Mouse (Mus musculus) hindbrain, embryonic 15.5 days (tissue): Measurements from ENCODE around the gene Uncx. TPM values are rescaled to one million over a fixed set of nuclear protein-coding genes. Genes with fewer than 3 reads are reported as not detected.
A peak's percentile ranks its signal among the peaks of the same experiment; 100 is the strongest.

Experiments used
- ATAC-seq: fragments of 200-750 bp; cut with Nextera tagmentation; 2 replicates; pipeline ENCODE4 v1.8.0; 2017; ENCODE audit warnings: low read depth, moderate number of reproducible peaks, moderate TSS enrichment; ENCODE audit not compliant: low FRiP score
- H3K27ac ChIP-seq: fragments of 300-500 bp; sonication (generic); replicated peaks from 2 replicates; pipeline ENCODE4 v1.5.1; 2015; ENCODE audit warnings: mild to moderate bottlenecking, inconsistent platforms
- H3K27me3 ChIP-seq: fragments of 300-500 bp; sonication (generic); 2 replicates; pipeline ENCODE4 v1.6.1; 2015; ENCODE audit warnings: control low read depth, inconsistent platforms
- H3K36me3 ChIP-seq: fragments of 300-500 bp; sonication (generic); 2 replicates; pipeline ENCODE4 v1.6.1; 2015; ENCODE audit warnings: control low read depth, inconsistent platforms
- H3K4me1 ChIP-seq: fragments of 300-500 bp; sonication (generic); replicated peaks from 2 replicates; pipeline ENCODE4 v1.6.1; 2015; ENCODE audit warnings: control low read depth, inconsistent platforms
- H3K4me2 ChIP-seq: fragments of 300-500 bp; sonication (generic); 2 replicates; pipeline ENCODE4 v1.6.1; 2015; ENCODE audit warnings: moderate library complexity, mild to moderate bottlenecking, inconsistent platforms
- H3K4me3 ChIP-seq: fragments of 300-500 bp; sonication (generic); 2 replicates; pipeline ENCODE4 v1.5.1; 2015; ENCODE audit warnings: mild to moderate bottlenecking, inconsistent platforms
- H3K9ac ChIP-seq: fragments of 300-500 bp; sonication (generic); 2 replicates; pipeline ENCODE4 v1.6.1; 2015; ENCODE audit warnings: inconsistent platforms
- H3K9me3 ChIP-seq: fragments of 300-500 bp; sonication (generic); 2 replicates; pipeline ENCODE4 v1.6.1; 2016; ENCODE audit warnings: control low read depth, inconsistent platforms
- WGBS: fragments of 180-500 bp; shearing (Covaris S2); methylation state at CpG from one replicate; pipeline ENCODE4 v1.1.7; 2015; 5-methylcytosine and 5-hydroxymethylcytosine counted together
- polyA plus RNA-seq: library from polyadenylated mRNA; unstranded; fragments of >200 nt; fragmentation: Nextera tagmentation; extraction: Ambion mirVana; gene quantifications from 2 replicates; pipeline ENCODE4 v1.2.1, GENCODE M21; 2015

Gene Uncx
- polyA plus RNA-seq, 1 experiment from 2014 or later, result 47.3 TPM

- H3K27me3 ChIP-seq, result peaks cover 34% of the 10 kb centered on the region
- no peak overlapping the region for H3K4me3 ChIP-seq
- 78% methylated on average over 10 of the region's 10 CpGs for WGBS
- H3K4me1 ChIP-seq, result no peaks in the 10 kb centered on the region
- H3K36me3 ChIP-seq, result no peaks in the 10 kb centered on the region
- ATAC-seq, result no peak
- H3K9ac ChIP-seq, result no peak overlapping the region
- H3K27ac ChIP-seq, result no peak overlapping the region
- H3K9me3 ChIP-seq, result no peaks in the 10 kb centered on the region
- H3K4me2 ChIP-seq, result no peak overlapping the region
Observed at GRCm38 (mm10) chr5:139521987-139522386, 21.3 kb upstream of the Uncx start.

GRCm38 (mm10) chr5:139528851-139529250 is 14.4 kb upstream of the Uncx start:
- ATAC-seq, result no peak
- Histone ChIP-seq H3K4me2 (no peak overlapping the region), H3K27ac (no peak overlapping the region), H3K27me3 (peaks cover 73% of the 10 kb centered on the region), H3K4me1 (no peaks in the 10 kb centered on the region), H3K9me3 (no peaks in the 10 kb centered on the region), H3K36me3 (no peaks in the 10 kb centered on the region), H3K4me3 (no peak overlapping the region), H3K9ac (no peak overlapping the region)
- WGBS, result 67% methylated on average over 7 of the region's 7 CpGs

- peak; percentile 43; the same call in 1 of the 2 replicates for ATAC-seq
- under 1% methylated on average over 34 of the region's 34 CpGs for WGBS
- no peaks in the 10 kb centered on the region for H3K9me3 ChIP-seq
- no peaks in the 10 kb centered on the region for H3K36me3 ChIP-seq
- no peak overlapping the region for H3K4me3 ChIP-seq
- H3K4me1 ChIP-seq, result peaks cover 31% of the 10 kb centered on the region
- H3K9ac ChIP-seq, result no peak overlapping the region
- peak overlapping the region; percentile 77 for H3K27ac ChIP-seq
- H3K27me3 ChIP-seq, result peaks cover 58% of the 10 kb centered on the region
- peak overlapping the region; percentile 15; the same call in 1 of the 2 replicates for H3K4me2 ChIP-seq
Observed at GRCm38 (mm10) chr5:139535386-139535919, 7.8 kb upstream of the Uncx start.

DNA sequence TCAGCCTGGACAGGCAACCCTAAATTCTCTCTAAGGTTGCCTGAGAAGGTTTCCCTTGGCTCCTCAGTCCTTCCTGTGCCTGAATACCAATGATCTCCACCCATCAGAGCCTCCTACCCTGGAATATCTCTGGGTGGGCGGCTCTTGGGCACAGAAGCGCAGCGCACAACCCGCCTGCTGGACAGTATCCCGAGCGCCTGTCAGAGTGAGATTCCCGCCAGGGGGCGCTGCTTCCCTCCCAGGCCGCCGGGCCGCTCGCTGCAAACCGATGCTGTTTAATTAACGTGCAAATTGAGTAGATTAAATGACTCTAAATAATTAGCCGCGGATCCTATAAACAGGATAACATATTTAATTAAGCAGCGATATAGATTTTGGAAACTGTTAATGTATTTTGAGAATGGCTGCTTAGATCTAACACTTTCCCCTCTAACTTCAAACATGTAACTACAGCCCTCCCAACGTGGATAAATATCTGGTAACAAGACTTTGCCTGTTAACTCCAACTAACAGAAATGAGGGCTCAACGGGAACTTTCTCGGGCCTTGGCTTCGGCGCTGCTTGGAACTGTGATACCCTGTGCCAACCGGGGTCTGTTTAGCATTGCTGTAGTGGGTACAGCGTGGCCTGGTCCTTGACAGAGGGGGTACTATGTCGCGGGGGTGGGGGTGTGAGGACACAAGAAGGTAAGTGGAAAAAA is 6.9 kb upstream of the Uncx start:
- Histone ChIP-seq H3K9me3 (no peaks in the 10 kb centered on the region), H3K9ac (no peak overlapping the region), H3K36me3 (no peaks in the 10 kb centered on the region), H3K4me1 (peaks cover 39% of the 10 kb centered on the region), H3K4me2 (peak overlapping the region; percentile 15; the same call in 1 of the 2 replicates), H3K27me3 (peaks cover 54% of the 10 kb centered on the region), H3K27ac (peak overlapping the region; percentile 77), H3K4me3 (no peak overlapping the region)
- no peak; the same call in 1 of the 2 replicates for ATAC-seq
- WGBS, result 2% methylated on average over 26 of the region's 26 CpGs

DNA sequence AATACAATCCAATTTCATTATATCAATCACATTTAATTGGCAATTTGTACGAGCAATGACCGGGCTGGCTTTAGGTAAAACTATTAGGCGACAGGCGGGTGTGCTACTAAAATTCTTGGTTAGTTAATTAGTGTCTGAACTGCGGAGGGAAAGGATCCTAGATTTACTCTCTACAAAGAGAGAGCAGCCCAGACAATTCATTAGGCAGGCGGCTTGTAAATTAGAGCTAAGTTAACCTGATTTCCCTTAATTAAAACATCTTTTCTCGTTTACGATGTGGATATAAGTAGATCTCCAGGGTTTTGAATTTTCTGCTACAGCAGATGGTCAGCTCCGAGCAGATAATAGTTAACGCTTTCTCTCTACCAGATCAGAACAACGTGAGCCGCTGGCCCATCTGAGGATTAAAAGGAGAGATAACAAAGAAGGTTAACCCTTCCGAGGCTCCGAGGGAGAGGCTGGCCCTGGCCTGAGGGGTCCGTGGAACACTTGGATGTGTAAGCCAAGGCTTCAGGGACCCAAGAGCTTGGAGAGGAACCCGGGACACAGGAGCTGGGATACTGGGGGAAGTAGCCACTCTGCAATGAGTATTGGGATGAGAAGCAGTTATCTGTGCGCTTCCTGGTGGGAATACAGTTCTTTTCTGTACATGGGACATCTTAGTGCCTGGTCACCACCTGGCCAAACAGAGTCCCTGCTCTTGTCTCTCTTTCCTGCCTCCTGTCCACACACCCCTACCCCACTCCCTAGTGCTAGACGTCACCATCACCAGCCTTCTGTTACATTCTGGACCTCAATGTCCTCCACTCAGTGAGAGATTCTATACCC is 6.2 kb upstream of the Uncx start:
- peaks cover 52% of the 10 kb centered on the region for H3K27me3 ChIP-seq
- whole genome bisulfite sequencing, result 4% methylated on average over 18 of the region's 18 CpGs
- H3K4me1 ChIP-seq, result peaks cover 47% of the 10 kb centered on the region
- H3K4me3 ChIP-seq, result no peak overlapping the region
- peak overlapping the region; percentile 69 for H3K27ac ChIP-seq
- H3K9me3 ChIP-seq, result no peaks in the 10 kb centered on the region
- ATAC-seq, result no peak
- H3K9ac ChIP-seq, result no peak overlapping the region
- 0 out of 2 replicates have a peak overlapping the region, but pooled peaks have one; percentile 15 for H3K4me2 ChIP-seq
- no peaks in the 10 kb centered on the region for H3K36me3 ChIP-seq

GRCm38 (mm10) chr5:139537739-139538135 is 5.6 kb upstream of the Uncx start:
- no peaks in the 10 kb centered on the region for H3K36me3 ChIP-seq
- ATAC-seq, result no peak
- H3K27ac ChIP-seq, result peak overlapping the region; percentile 69
- peaks cover 49% of the 10 kb centered on the region for H3K27me3 ChIP-seq
- H3K9me3 ChIP-seq, result no peaks in the 10 kb centered on the region
- no peak overlapping the region for H3K9ac ChIP-seq
- peaks cover 50% of the 10 kb centered on the region for H3K4me1 ChIP-seq
- H3K4me2 ChIP-seq, result 0 out of 2 replicates have a peak overlapping the region, but pooled peaks have one; percentile 5
- 7% methylated on average over 3 of the region's 3 CpGs for WGBS
- no peak overlapping the region for H3K4me3 ChIP-seq

DNA sequence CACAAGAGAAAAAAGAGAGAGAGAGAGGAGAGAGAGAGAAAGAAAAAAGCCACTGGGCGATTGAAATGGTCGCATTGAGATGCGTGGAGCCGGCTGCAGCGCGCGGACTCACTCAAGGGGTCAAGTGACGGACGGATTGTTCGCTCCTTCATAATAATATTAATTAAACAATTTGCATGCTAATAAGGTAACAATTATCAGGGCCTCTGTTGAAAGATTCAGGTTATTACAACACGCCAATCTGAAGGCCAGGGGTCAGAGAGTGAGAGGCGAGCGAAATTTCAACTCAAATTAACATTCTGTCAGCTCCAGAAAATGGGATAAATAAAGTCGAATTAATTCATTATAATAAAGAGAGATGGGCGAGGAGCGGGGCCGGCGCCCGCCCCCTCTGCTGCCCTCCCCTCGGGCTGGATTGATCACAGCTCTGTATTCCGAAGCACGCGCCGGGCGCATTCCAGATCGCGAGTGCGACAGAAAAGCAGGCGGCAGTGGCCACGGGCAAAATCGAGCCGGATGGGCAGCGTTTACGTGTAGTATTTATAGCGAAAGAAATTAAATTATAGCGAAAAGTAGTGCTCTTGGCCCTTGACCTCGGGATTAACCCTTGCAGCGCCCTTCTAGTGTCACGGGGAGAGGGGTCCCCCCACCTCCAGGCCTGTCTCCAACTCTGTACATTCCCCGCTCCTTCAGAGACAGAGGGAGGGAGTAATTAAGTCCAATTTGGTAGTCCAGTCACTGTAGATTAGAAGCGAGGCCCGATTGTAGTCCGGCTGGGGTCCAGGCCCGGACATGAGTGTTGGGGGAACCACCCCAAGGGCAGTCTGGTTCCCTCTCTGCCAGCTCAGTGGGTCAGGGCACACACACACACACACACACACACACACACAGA is 1.9 kb upstream of the Uncx start:
- Histone ChIP-seq H3K9me3 (no peaks in the 10 kb centered on the region), H3K4me3 (peak overlapping the region; percentile 20), H3K27me3 (peaks cover 27% of the 10 kb centered on the region), H3K36me3 (no peaks in the 10 kb centered on the region), H3K27ac (peak overlapping the region; percentile 86), H3K4me2 (peak overlapping the region; percentile 52), H3K9ac (no peak overlapping the region), H3K4me1 (peaks cover 46% of the 10 kb centered on the region)
- no peak for ATAC-seq
- 2% methylated on average over 44 of the region's 44 CpGs for WGBS

- Histone ChIP-seq H3K4me1 (peaks cover 43% of the 10 kb centered on the region), H3K27ac (peak overlapping the region; percentile 86), H3K36me3 (no peaks in the 10 kb centered on the region), H3K27me3 (peaks cover 31% of the 10 kb centered on the region), H3K4me3 (no peak overlapping the region), H3K9me3 (no peaks in the 10 kb centered on the region), H3K9ac (no peak overlapping the region), H3K4me2 (peak overlapping the region; percentile 52; the same call in 1 of the 2 replicates)
- WGBS, result 0% methylated on average over 1 of the region's 1 CpGs
- ATAC-seq, result no peak
Observed at GRCm38 (mm10) chr5:139542043-139542365, 1.3 kb upstream of the Uncx start.

DNA sequence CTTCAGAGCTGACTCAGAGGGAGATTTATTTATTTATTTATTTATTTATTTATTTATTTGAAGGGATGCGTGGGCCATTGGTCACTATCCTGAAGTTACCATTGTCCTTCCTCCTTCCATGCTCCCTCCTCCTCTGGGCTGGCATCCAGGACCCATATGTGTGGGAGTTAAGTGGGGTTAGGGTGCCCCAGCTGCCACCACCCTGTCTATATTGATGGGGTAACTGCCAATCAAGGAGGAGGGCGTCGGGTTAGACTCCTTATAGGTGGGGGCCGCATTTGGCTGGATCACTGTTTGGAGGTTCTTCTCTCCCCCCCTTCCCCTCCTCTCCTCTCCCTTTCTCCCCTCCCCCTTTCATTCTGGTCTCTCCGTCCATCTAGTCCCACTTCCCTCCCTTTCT is 738 bp upstream of the Uncx start:
- Histone ChIP-seq H3K4me2 (peak overlapping the region; percentile 52), H3K27me3 (peaks cover 29% of the 10 kb centered on the region), H3K9ac (no peak overlapping the region), H3K27ac (peak overlapping the region; percentile 87), H3K4me3 (peak overlapping the region; percentile 54), H3K9me3 (no peaks in the 10 kb centered on the region), H3K4me1 (peaks cover 38% of the 10 kb centered on the region), H3K36me3 (no peaks in the 10 kb centered on the region)
- WGBS, result 0% methylated on average over 5 of the region's 5 CpGs
- ATAC-seq, result no peak

- Histone ChIP-seq H3K27me3 (peaks cover 20% of the 10 kb centered on the region), H3K4me3 (peak overlapping the region; percentile 54), H3K9me3 (no peaks in the 10 kb centered on the region), H3K4me1 (peaks cover 31% of the 10 kb centered on the region), H3K36me3 (no peaks in the 10 kb centered on the region), H3K4me2 (peak overlapping the region; percentile 52), H3K27ac (peak overlapping the region; percentile 87), H3K9ac (peak overlapping the region; percentile 62)
- ATAC-seq, result peak; percentile 77
- WGBS, result under 1% methylated on average over 67 of the region's 71 CpGs
Observed at GRCm38 (mm10) chr5:139543650-139544270, 466 bp downstream of the Uncx start.
